Mouse (Mus musculus): ENCODE measurements around the gene Btnl2.

Btnl2 gene

DNA sequence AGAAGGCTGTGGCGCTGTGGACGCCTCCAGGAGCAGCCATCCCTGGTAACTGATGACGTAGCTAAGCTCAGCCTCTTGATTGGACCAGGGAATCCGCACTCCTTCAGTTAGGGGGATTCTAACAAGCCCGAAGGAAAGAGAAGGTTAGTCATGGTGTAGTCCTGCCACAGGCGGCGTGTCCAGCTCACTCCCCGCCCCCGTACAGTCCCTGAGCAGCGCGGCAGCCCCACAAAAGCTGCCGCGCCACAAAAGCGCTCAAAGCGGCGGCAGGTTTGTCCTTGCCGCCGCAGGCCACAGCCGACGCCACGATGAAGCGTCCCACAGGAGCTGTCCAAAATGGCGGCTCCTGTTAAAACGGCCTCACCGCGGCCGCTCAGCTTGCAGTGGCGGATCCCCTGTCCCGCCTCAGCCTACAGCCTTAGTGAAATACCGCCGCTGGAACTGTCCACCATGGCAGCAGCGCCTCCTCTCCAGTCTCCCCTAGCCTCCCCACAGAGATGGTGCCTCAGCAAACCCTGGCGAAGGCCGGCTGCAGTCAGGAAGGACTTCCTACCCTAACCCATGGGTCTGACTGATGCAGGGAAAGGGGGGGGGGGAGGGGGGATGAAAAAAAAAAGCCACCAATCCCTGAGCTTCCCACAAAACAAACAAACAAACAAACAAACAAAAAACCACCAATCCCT is 44.2 kb downstream of the Btnl2 start, which contains the start of gene BC051142:
Gene BC051142 (plus strand): TSS at position 110 of the 683 bp plus-strand sequence.
- DNase-seq (ENCODE audit: low read depth, low spot score), result peak; percentile 83

GRCm38 (mm10) chr17:34399394-34399715 is 44.7 kb downstream of the Btnl2 start:
- no peak for DNase-seq (ENCODE audit: low read depth, low spot score)

- peak; percentile 77 for DNase-seq (ENCODE audit: low read depth, low spot score)
Measured at GRCm38 (mm10) chr17:34411117-34411516, 56.5 kb downstream of the Btnl2 start.
